11 mouse cellular contexts compared by ENCODE assay signal in the genomic region with DNA sequence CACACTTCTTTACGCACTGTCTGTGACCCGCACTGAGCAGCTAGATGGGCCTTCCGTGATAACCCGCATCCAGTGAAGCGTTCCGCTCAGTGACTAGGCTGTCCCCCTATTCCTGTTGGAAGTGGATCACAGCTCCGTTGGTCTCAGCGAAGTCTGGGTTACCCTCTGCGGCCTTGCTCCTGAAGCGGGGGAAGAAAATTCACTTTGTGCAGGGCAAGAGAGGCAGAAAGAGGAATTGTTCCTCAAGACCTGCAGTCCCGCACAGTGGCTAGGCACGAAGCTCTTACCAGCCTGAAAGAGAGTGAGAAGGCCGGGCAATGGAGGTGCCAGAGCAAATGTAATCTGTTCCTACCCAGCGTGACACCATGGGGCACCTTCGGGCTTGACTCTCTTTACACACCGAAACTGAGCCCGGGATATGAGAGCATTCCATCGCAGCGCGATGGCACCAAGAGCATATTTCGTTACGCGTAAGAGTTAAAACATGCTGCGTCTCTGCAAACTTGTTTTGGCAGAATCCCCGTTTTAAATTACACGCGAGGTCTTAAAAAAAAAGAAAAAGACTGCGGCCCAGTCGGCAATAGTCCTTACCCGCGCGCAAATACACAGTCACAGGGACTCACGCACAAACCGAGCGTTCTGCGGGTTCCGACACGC. TPM values are rescaled to one million over a fixed set of nuclear protein-coding genes. Genes with fewer than 3 reads are reported as not detected.
DNase-seq lines count a peak whose midpoint lies in the region; ATAC-seq and TF ChIP-seq lines count a peak whose summit lies in the region.
"Had no signal": no experiment of that assay in that cellular context is flagged by ENCODE, and none has a peak within 500 bp of the region (broad histone marks: within the 10 kb centered on the region; RNA-seq: fewer than 3 reads in every experiment).

No protein-coding gene starts in this region.

- H3K9me3 ChIP-seq in hindbrain, embryonic 12.5 days (replicated peaks) = no peaks in the 10 kb centered on the region
- peaks cover 8% of the 10 kb centered on the region for H3K9me3 ChIP-seq in liver, postnatal 0 days (ENCODE audit: low read length)

- DNase-seq in testis, postnatal 10 days (ENCODE audit: low spot score) = no peak
- DNase-seq in liver, postnatal 0 days = no peak
- DNase-seq in kidney, postnatal 14 days = no peak
- DNase-seq: cerebellum, adult 9-11 months; lung, postnatal 36 days; right cerebral cortex, postnatal 14 days had no signal

- H3K36me3 ChIP-seq in testis, adult 2 months (ENCODE audit: control insufficient read depth, insufficient read depth, low read length) = no peaks in the 10 kb centered on the region
- H3K36me3 ChIP-seq in hindbrain, embryonic 12.5 days = no peaks in the 10 kb centered on the region
- no peaks in the 10 kb centered on the region for H3K36me3 ChIP-seq in liver, postnatal 0 days (replicated peaks; ENCODE audit: insufficient read depth, low read length)

- H3K27ac ChIP-seq in testis, adult 2 months (ENCODE audit: control insufficient read depth, insufficient read depth, low read depth, low read length) = peak overlapping the region; percentile 23; the same call in 1 of the 2 replicates
- H3K27ac ChIP-seq in hindbrain, embryonic 12.5 days = no peak overlapping the region
- no peak overlapping the region for H3K27ac ChIP-seq in liver, postnatal 0 days (ENCODE audit: low read depth)

- peaks cover 38% of the 10 kb centered on the region for H3K4me1 ChIP-seq in testis, adult 2 months (ENCODE audit: control insufficient read depth, insufficient read depth, low read length)
- H3K4me1 ChIP-seq in hindbrain, embryonic 12.5 days = peaks cover 28% of the 10 kb centered on the region
- H3K4me1 ChIP-seq in liver, postnatal 0 days (ENCODE audit: insufficient read depth) = peaks cover 7% of the 10 kb centered on the region

- no peak for ATAC-seq in hindbrain, embryonic 12.5 days (ENCODE audit: low FRiP score)
- no peak for ATAC-seq in liver, postnatal 0 days
- ATAC-seq in megakaryocyte, adult 5-6 weeks (ENCODE audit: poor library complexity, severe bottlenecking) = no peak
- ATAC-seq in megakaryocyte progenitor cell, adult 5-6 weeks (replicated peaks; ENCODE audit: poor library complexity) = no peak

- 2% methylated on average over 38 of the region's 38 CpGs for WGBS in hindbrain, embryonic 12.5 days
- WGBS in liver, postnatal 0 days (ENCODE audit: insufficient replicate concordance) = 4% methylated on average over 38 of the region's 38 CpGs

- peak overlapping the region; percentile 65 for H3K4me2 ChIP-seq in hindbrain, embryonic 12.5 days (replicated peaks)
- peak overlapping the region; percentile 29; the same call in 1 of the 2 replicates for H3K4me2 ChIP-seq in liver, postnatal 0 days (ENCODE audit: low read depth, low read length)

- H3K4me3 ChIP-seq in testis, adult 2 months (ENCODE audit: control insufficient read depth, low read depth, low read length) = peak overlapping the region; percentile 86
- peak overlapping the region; percentile 45 for H3K4me3 ChIP-seq in hindbrain, embryonic 12.5 days
- H3K4me3 ChIP-seq in liver, postnatal 0 days (ENCODE audit: low read depth, low read length) = peak overlapping the region; percentile 27; the same call in 1 of the 2 replicates

- H3K27me3 ChIP-seq in testis, adult 2 months (ENCODE audit: control insufficient read depth, insufficient read depth, low read length) = no peaks in the 10 kb centered on the region
- H3K27me3 ChIP-seq in hindbrain, embryonic 12.5 days = peaks cover 100% of the 10 kb centered on the region
- H3K27me3 ChIP-seq in liver, postnatal 0 days (ENCODE audit: insufficient read depth, low read length) = peaks cover 99% of the 10 kb centered on the region

- TF ChIP-seq POLR2A in testis, adult 2 months (IDR thresholded peaks at IDR 0.05; ENCODE audit: control insufficient read depth, low read depth, low read length) = no peak

- H3K9ac ChIP-seq in hindbrain, embryonic 12.5 days = no peak overlapping the region
- no peak overlapping the region for H3K9ac ChIP-seq in liver, postnatal 0 days (replicated peaks)

- no peak for TF ChIP-seq EP300 in liver, postnatal 0 days (IDR thresholded peaks at IDR 0.05; ENCODE audit: low read depth)

- TF ChIP-seq CTCF in testis, adult 2 months (IDR thresholded peaks at IDR 0.05; ENCODE audit: control insufficient read depth, insufficient read depth, insufficient replicate concordance, low read depth, low read length) = no peak
- no peak for TF ChIP-seq CTCF in liver, postnatal 0 days (IDR thresholded peaks at IDR 0.05; ENCODE audit: low read depth)

RNA-seq across cellular contexts. Expression of a gene that starts 0.9 kb away (rescaled TPM):
- polyA plus RNA-seq in testis, adult 2 months (2012; rRNA removed) = 19.1 and 24.0 TPM in 2 replicates
- polyA plus RNA-seq in hindbrain, embryonic 12.5 days (2016; fragmentation: Nextera tagmentation; extraction: Ambion mirVana) = 15.5 and 17.3 TPM in 2 replicates
- not detected in 2 replicates for polyA plus RNA-seq in liver, postnatal 0 days (2015; fragmentation: Nextera tagmentation; extraction: Ambion mirVana)
- total RNA-seq in megakaryocyte, adult 5-6 weeks (2015) = not detected in 2 replicates
- not detected in 2 replicates for total RNA-seq in megakaryocyte, adult 5-6 weeks (2017)
- total RNA-seq in megakaryocyte progenitor cell, adult 5-6 weeks (2015) = not detected in 2 replicates
- total RNA-seq in megakaryocyte progenitor cell, adult 5-6 weeks (2017) = not detected in 2 replicates
- total RNA-seq: hematopoietic stem cell, adult 5-6 weeks had no signal

Comparison
In these comparisons a context has a peak if more than half of its experiments do, and no peak if none do; other contexts are left out.
1. H3K4me3 ChIP-seq: peak in every context shown above with its lines; median percentile 86 in testis, adult 2 months; 45 in hindbrain, embryonic 12.5 days; 27 in liver, postnatal 0 days.
2. RNA of a gene that starts 0.9 kb away (polyA plus RNA-seq): 19.1 to 24.0 TPM in testis, adult 2 months and 15.5 to 17.3 TPM in hindbrain, embryonic 12.5 days; not detected in liver, postnatal 0 days; every median in the first group is over 10 times any median in the second.